Mouse (Mus musculus): ENCODE measurements at regions not wholly inside any gene's neighbourhood (a gene's known extent, or its start where the extent isn't known, plus 50 kb on each side); places are given as distances from the start of the nearest gene placed in this dataset.

GRCm38 (mm10) chr1:35579992-35580391, 488.2 kb upstream of the Hs6st1 start:
- no peak for TF ChIP-seq POLR2A (IDR thresholded peaks at IDR 0.05; ENCODE audit: insufficient read depth, low read depth, low read length)
- TF ChIP-seq CTCF (IDR thresholded peaks at IDR 0.05): no peak

Measured in heart, adult 2 months (tissue).